Mouse (Mus musculus): ENCODE data around the gene Olfr1359. TPM values are rescaled to one million over a fixed set of nuclear protein-coding genes. Genes with fewer than 3 reads are reported as not detected.
"Not testable (repeated sequence)": the region's sequence is repeated elsewhere in the genome, so short reads cannot be mapped to it uniquely, and the experiment has no call there.

The Olfr1359 gene
- polyA plus RNA-seq, 1 experiment from 2014 or later, result not detected

DNA sequence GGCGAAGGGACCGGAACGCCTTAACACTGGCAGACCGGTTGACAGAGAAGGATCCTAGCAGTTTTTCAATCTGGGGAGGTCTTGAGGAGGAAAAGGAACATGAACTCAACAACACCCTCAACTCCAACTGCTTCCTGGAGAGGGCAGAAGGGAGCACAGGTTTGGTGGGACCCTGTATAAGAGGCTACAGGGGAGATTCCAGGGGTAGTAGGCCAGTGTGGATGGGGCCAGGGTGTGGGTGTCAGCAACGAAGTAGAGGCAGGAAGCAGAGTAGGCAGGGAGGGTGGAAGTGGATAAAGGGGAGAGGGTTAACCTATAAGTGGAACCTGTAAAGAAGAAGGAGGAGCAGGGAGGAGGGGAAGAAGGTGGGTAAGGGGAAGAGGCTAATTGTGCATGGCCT is 35.6 kb downstream of the Olfr1359 start:
- peak overlapping the region; percentile 96; the same call in 1 of the 2 replicates for H3K27ac ChIP-seq
- H3K9ac ChIP-seq, result no peak overlapping the region

GRCm38 (mm10) chr13:21734010-21734905 is 36.3 kb downstream of the Olfr1359 start:
- under 1% methylated on average over 21 of the region's 21 CpGs for WGBS
- H3K4me2 ChIP-seq, result peak overlapping the region; percentile 67
- 0 out of 2 replicates have a peak, but pooled peaks cover 2% of the 10 kb centered on the region for H3K4me1 ChIP-seq
- H3K27ac ChIP-seq, result peak overlapping the region; percentile 96
- H3K4me3 ChIP-seq, result peak overlapping the region; percentile 45
- no peaks in the 10 kb centered on the region for H3K27me3 ChIP-seq
- no peaks in the 10 kb centered on the region for H3K9me3 ChIP-seq
- H3K36me3 ChIP-seq, result no peaks in the 10 kb centered on the region
- peak; percentile 77 for ATAC-seq (ENCODE audit: insufficient number of reproducible peaks, low FRiP score, low TSS enrichment, low read depth)
- peak overlapping the region; percentile 33; the same call in 1 of the 2 replicates for H3K9ac ChIP-seq

More for the DNA sequence above, 35.6 kb downstream of the Olfr1359 start:
- Histone ChIP-seq H3K9me3 (no peaks in the 10 kb centered on the region), H3K4me2 (no peak overlapping the region), H3K4me3 (no peak overlapping the region), H3K36me3 (no peaks in the 10 kb centered on the region), H3K27me3 (no peaks in the 10 kb centered on the region), H3K4me1 (0 out of 2 replicates have a peak, but pooled peaks cover 2% of the 10 kb centered on the region)
- WGBS, result 74% methylated on average over 5 of the region's 5 CpGs
- ATAC-seq (ENCODE audit: insufficient number of reproducible peaks, low FRiP score, low TSS enrichment, low read depth), result no peak

DNA sequence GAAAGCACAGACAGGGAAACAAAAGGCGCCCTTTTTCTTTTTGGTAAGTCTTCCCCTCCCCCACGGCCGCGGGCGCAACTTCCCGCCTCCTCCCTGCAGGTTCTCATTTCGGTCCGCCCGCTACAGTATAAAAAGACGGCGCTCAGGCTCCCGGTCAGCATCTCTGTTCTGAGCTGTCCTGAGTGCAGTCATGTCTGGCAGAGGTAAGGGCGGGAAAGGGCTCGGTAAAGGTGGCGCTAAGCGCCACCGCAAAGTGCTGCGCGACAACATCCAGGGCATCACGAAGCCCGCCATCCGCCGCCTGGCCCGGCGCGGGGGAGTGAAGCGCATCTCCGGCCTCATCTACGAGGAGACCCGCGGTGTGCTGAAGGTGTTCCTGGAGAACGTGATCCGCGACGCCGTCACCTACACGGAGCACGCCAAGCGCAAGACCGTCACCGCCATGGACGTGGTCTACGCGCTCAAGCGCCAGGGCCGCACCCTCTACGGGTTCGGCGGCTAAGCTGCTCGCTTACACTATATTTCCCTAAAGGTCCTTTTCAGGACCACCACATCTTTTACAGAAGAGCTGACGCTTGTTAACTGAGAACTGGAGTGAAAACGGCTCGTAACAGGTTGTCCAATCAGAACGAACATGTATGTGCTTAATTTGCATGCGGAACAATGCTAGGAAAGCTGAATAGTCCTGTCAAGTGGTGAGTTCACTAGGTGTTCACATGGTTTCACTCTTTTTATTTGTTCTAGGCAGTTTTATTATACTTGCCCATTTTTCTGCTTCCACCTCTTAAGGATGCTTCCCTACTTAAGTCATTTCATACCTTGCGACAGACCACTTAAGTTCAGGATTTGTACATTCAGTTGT is 37.2 kb downstream of the Olfr1359 start, which contains the start of gene Hist1h4j:
TSS of gene Hist1h4j (plus strand) at position 159 of the 862 bp plus-strand sequence.
- peak within 1 kb of the TSS; percentile 45 for H3K4me3 ChIP-seq
- H3K9me3 ChIP-seq, H3K36me3 ChIP-seq, H3K4me1 ChIP-seq, H3K27me3 ChIP-seq: not testable (repeated sequence)
- peak; percentile 87 for ATAC-seq (ENCODE audit: insufficient number of reproducible peaks, low FRiP score, low TSS enrichment, low read depth)
- peak within 1 kb of the TSS; percentile 67 for H3K4me2 ChIP-seq
- peak within 1 kb of the TSS; percentile 33; the same call in 1 of the 2 replicates for H3K9ac ChIP-seq
- under 1% methylated on average over 39 of the region's 56 CpGs for WGBS
- H3K27ac ChIP-seq, result peak within 1 kb of the TSS; percentile 96

DNA sequence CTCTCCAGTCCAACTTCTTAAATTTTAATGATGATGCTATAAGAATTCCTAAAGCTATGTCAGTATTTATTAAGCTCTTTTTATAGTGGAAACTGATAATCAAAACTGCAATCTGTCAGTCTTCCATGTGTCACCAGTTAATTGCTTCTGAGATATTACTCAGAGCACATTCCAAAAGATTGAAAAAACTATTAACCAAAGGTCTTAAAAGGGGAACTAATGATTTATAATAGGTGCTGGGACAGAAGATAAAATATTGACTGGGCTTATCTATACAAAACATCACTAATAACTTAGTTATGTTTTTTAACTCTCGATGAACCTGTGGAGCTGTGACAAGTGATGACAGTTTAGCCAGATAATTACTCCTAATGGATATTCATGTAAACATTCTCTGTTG is 47.1 kb downstream of the Olfr1359 start:
- H3K36me3 ChIP-seq, result no peaks in the 10 kb centered on the region
- no peak overlapping the region for H3K4me2 ChIP-seq
- H3K4me1 ChIP-seq, result peaks cover 10% of the 10 kb centered on the region
- no peak for ATAC-seq (ENCODE audit: insufficient number of reproducible peaks, low FRiP score, low TSS enrichment, low read depth)
- H3K9ac ChIP-seq, result no peak overlapping the region
- no peak overlapping the region for H3K27ac ChIP-seq
- no peaks in the 10 kb centered on the region for H3K9me3 ChIP-seq
- H3K27me3 ChIP-seq, result no peaks in the 10 kb centered on the region
- no peak overlapping the region for H3K4me3 ChIP-seq
- 84% methylated on average over 1 of the region's 1 CpGs for WGBS

DNA sequence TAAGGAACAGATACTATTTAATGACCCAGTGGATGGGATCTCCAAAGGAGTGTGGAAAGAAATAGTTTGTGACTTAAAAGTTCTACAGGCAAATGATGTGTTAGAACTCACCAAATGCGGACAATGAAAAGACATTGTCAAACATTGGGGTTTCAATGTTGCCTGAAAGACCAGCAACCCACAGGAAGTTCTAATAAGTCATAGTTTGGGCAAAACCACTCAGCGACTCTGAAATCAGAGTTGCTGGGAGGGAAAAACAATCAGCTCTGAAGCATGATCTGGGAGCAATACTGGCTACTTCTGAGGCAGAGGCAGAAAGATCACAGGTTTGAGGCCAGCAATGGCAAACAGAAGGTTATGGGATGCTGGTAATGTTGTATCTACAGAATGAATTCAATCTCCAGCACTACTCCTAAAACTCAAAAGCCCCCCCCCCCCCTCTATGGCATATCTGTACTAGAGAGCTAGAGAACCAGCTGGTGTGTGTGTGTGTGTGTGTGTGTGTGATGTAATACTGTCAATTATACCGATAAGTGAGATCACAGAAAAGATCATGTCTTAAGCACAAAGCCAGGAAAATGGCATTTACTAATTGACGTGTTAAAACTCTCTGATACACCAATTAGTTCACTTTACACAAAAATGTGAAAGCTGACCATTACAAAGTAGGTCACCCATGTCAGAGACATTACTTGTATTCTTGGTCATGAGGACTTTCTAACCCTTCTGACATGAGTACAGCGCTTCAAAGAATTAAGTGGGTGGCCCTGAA is 51.7 kb downstream of the Olfr1359 start:
- Histone ChIP-seq H3K27ac (peak overlapping the region; percentile 94), H3K9me3 (no peaks in the 10 kb centered on the region), H3K9ac (peak overlapping the region; percentile 23), H3K4me3 (peak overlapping the region; percentile 47), H3K4me2 (peak overlapping the region; percentile 53), H3K36me3 (no peaks in the 10 kb centered on the region), H3K27me3 (no peaks in the 10 kb centered on the region), H3K4me1 (peaks cover 20% of the 10 kb centered on the region)
- 6% methylated on average over 5 of the region's 5 CpGs for WGBS
- ATAC-seq (ENCODE audit: insufficient number of reproducible peaks, low FRiP score, low TSS enrichment, low read depth), result no peak

DNA sequence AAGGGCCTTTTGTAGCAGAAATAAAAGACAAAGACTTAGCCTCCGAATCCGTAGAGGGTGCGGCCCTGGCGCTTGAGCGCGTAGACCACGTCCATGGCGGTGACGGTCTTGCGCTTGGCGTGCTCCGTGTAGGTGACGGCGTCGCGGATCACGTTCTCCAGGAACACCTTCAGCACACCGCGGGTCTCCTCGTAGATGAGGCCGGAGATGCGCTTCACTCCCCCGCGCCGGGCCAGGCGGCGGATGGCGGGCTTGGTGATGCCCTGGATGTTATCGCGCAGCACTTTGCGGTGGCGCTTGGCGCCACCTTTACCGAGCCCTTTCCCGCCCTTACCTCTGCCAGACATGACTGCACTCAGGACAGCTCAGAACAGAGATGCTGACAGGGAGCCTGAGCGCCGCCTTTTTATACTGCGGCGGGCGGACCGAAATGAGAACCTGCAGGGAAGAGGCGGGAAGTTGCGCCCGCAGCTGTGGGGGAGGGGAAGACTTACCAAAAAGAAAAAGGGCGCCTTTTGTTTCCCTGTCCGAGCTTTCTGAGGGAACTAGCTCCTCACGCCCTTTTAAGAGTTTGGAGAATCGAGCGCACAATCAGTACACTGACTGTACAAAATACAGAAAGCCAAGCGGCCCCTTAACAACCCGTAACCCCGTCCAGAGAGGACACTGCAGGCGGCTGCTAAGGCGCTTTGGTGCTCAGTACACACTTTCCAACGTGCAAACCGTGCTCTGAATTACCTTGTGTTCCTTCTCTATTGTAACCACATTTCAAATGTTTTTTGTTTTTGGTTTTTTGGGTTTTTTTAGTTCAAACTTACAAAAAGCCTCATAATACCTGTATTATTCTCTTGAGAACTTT is 52.5 kb downstream of the Olfr1359 start, which contains the start of gene Hist1h4k:
TSS of gene Hist1h4k (minus strand) at position 347 of the 859 bp plus-strand sequence.
- H3K4me1 ChIP-seq, result peaks cover 23% of the 10 kb centered on the region
- not testable (repeated sequence) for H3K9me3 ChIP-seq, H3K27me3 ChIP-seq, H3K36me3 ChIP-seq
- peak within 1 kb of the TSS; percentile 23 for H3K9ac ChIP-seq
- H3K4me3 ChIP-seq, result peak within 1 kb of the TSS; percentile 47
- peak; percentile 81 for ATAC-seq (ENCODE audit: insufficient number of reproducible peaks, low FRiP score, low TSS enrichment, low read depth)
- WGBS, result under 1% methylated on average over 45 of the region's 56 CpGs
- peak within 1 kb of the TSS; percentile 53 for H3K4me2 ChIP-seq
- peak within 1 kb of the TSS; percentile 94 for H3K27ac ChIP-seq

DNA sequence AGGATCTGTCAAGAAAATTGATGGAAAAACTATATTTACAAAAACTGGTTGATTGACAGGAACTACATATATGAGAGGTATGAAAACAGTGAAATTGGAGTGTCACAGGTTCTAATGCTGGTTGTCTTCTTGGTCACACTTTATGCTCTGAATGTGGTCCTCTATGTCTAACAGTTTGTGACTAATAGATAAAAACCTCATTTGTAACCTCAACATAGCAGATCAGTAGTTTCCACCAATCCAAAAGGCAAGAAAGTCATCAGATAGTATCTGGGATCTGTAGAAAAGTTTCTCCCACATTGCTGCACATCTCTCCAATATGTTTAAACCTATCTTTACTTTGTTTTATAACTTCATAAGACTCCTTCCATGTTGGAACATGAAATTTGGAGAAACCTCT is 53.5 kb downstream of the Olfr1359 start:
- H3K4me2 ChIP-seq, result no peak overlapping the region
- H3K4me3 ChIP-seq, result no peak overlapping the region
- no peaks in the 10 kb centered on the region for H3K9me3 ChIP-seq
- peaks cover 23% of the 10 kb centered on the region for H3K4me1 ChIP-seq
- H3K27me3 ChIP-seq, result no peaks in the 10 kb centered on the region
- H3K27ac ChIP-seq, result no peak overlapping the region
- no peak overlapping the region for H3K9ac ChIP-seq
- no peak for ATAC-seq (ENCODE audit: insufficient number of reproducible peaks, low FRiP score, low TSS enrichment, low read depth)
- H3K36me3 ChIP-seq, result no peaks in the 10 kb centered on the region

- Histone ChIP-seq H3K4me2 (no peak overlapping the region), H3K27me3 (no peaks in the 10 kb centered on the region)
- WGBS, result 73% methylated on average over 3 of the region's 3 CpGs
These were observed 53.9 kb downstream of the Olfr1359 start for GRCm38 (mm10) chr13:21751827-21752226.

GRCm38 (mm10) chr13:21752356-21752755 is 54.4 kb downstream of the Olfr1359 start:
- Histone ChIP-seq H3K27me3 (no peaks in the 10 kb centered on the region), H3K9ac (no peak overlapping the region), H3K4me3 (no peak overlapping the region), H3K27ac (peak overlapping the region; percentile 67), H3K4me2 (no peak overlapping the region), H3K4me1 (peaks cover 23% of the 10 kb centered on the region), H3K9me3 (no peaks in the 10 kb centered on the region), H3K36me3 (no peaks in the 10 kb centered on the region)
- no peak for ATAC-seq (ENCODE audit: insufficient number of reproducible peaks, low FRiP score, low TSS enrichment, low read depth)
- WGBS, result 33% methylated on average over 3 of the region's 3 CpGs

More at GRCm38 (mm10) chr13:21751827-21752226, 53.9 kb downstream of the Olfr1359 start:
- no peaks in the 10 kb centered on the region for H3K36me3 ChIP-seq
- peak overlapping the region; percentile 67 for H3K27ac ChIP-seq
- H3K9ac ChIP-seq, result no peak overlapping the region
- no peak overlapping the region for H3K4me3 ChIP-seq
- no peak for ATAC-seq (ENCODE audit: insufficient number of reproducible peaks, low FRiP score, low TSS enrichment, low read depth)
- peaks cover 23% of the 10 kb centered on the region for H3K4me1 ChIP-seq
- no peaks in the 10 kb centered on the region for H3K9me3 ChIP-seq

- Histone ChIP-seq H3K27me3 (no peaks in the 10 kb centered on the region), H3K36me3 (no peaks in the 10 kb centered on the region), H3K4me2 (peak overlapping the region; percentile 63), H3K4me3 (peak overlapping the region; percentile 45), H3K4me1 (peaks cover 23% of the 10 kb centered on the region), H3K27ac (peak overlapping the region; percentile 93), H3K9ac (peak overlapping the region; percentile 26; the same call in 1 of the 2 replicates), H3K9me3 (no peaks in the 10 kb centered on the region)
- peak; percentile 1; the same call in 1 of the 2 replicates for ATAC-seq (ENCODE audit: insufficient number of reproducible peaks, low FRiP score, low TSS enrichment, low read depth)
- 1% methylated on average over 10 of the region's 10 CpGs for WGBS
These were observed 55.2 kb downstream of the Olfr1359 start for GRCm38 (mm10) chr13:21753051-21753523.
